Mouse (Mus musculus) neural tube, embryonic 15.5 days (tissue): ENCODE measurements around the gene Hist2h2be. TPM values are rescaled to one million over a fixed set of nuclear protein-coding genes. Genes with fewer than 3 reads are reported as not detected.
"Not testable (repeated sequence)": the region's sequence is repeated elsewhere in the genome, so short reads cannot be mapped to it uniquely, and the experiment has no call there.

Source experiments
- ATAC-seq: fragments of 200-750 bp; cut with Nextera tagmentation; 2 replicates; pipeline ENCODE4 v1.8.0; 2017; ENCODE audit warnings: mild to moderate bottlenecking, moderate TSS enrichment, moderate library complexity; ENCODE audit not compliant: low FRiP score
- H3K27ac ChIP-seq: fragments of 300-500 bp; sonication (generic); replicated peaks from 2 replicates; pipeline ENCODE4 v1.5.1; 2015; ENCODE audit warnings: mild to moderate bottlenecking, inconsistent platforms
- H3K27me3 ChIP-seq: fragments of 300-500 bp; sonication (generic); replicated peaks from 2 replicates; pipeline ENCODE4 v1.6.1; 2015; ENCODE audit warnings: inconsistent platforms
- H3K36me3 ChIP-seq: fragments of 300-500 bp; sonication (generic); 2 replicates; pipeline ENCODE4 v1.6.1; 2015; ENCODE audit warnings: inconsistent platforms
- H3K4me1 ChIP-seq: fragments of 300-500 bp; sonication (generic); 2 replicates; pipeline ENCODE4 v1.6.1; 2015; ENCODE audit warnings: inconsistent platforms
- H3K4me2 ChIP-seq: fragments of 300-500 bp; sonication (generic); 2 replicates; pipeline ENCODE4 v1.6.1; 2015; ENCODE audit warnings: inconsistent platforms, mild to moderate bottlenecking, moderate library complexity
- H3K4me3 ChIP-seq: fragments of 300-500 bp; sonication (generic); replicated peaks from 2 replicates; pipeline ENCODE4 v1.5.1; 2015; ENCODE audit warnings: mild to moderate bottlenecking, inconsistent platforms
- H3K9ac ChIP-seq: fragments of 300-500 bp; sonication (generic); replicated peaks from 2 replicates; pipeline ENCODE4 v1.6.1; 2015; ENCODE audit warnings: mild to moderate bottlenecking, inconsistent platforms
- H3K9me3 ChIP-seq: fragments of 300-500 bp; sonication (generic); replicated peaks from 2 replicates; pipeline ENCODE4 v1.6.1; 2016; ENCODE audit warnings: inconsistent platforms
- WGBS: fragments of 180-500 bp; shearing (Covaris S2); methylation state at CpG from one replicate; pipeline ENCODE4 v1.1.7; 2015; ENCODE audit warnings: mixed read lengths; 5-methylcytosine and 5-hydroxymethylcytosine counted together
- polyA plus RNA-seq: library from polyadenylated mRNA; unstranded; fragments of >200 nt; fragmentation: Nextera tagmentation; extraction: Ambion mirVana; gene quantifications from 2 replicates; pipeline ENCODE4 v1.2.1, GENCODE M21; 2015

Gene Hist2h2be
- polyA plus RNA-seq, 1 experiment from 2014 or later: 4.0 TPM

DNA sequence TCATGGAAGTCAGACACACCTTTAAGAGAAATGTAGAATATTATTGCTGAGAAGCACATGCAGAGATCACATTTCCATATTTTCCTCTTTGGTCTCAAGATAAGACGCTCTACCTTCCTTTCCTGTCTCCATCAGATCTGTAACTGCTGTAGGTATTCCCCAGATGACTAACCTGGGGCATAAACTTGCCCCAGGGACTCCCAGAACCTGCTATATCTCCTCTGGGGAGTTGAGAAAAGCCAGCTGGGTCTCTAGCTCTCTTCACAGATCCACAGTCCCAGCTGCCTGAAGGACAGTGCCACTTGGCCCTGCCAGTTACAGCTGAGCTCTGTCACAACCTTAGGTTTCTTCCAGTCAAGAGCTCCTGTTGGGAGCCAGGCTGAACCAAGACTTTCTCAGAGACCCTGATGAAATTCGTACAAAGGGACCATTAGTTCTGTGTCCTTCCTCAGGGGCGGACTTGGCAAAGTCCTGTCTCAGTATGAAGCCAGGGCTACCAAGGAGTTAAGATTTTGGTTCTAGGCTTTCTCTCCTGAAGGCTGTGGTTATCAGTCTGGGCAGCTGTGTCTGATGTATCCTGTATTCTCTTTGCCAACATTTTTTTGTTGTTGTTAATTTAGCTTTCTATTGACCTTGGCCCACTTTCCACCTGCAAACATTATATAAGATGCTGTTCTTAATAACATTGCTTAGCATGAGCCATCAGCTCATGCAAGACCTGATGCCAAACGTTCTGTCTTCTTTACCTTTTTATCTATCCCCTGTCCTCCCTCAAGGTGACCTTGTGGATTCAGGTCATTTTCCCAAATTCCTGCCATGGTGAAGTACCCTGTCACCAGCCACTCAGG, 10.2 kb downstream of the Hist2h2be start:
- Histone ChIP-seq H3K9me3 (no peaks in the 10 kb centered on the region), H3K4me3 (no peak overlapping the region), H3K27me3 (no peaks in the 10 kb centered on the region), H3K36me3 (no peaks in the 10 kb centered on the region), H3K4me1 (no peaks in the 10 kb centered on the region), H3K4me2 (no peak overlapping the region), H3K27ac (no peak overlapping the region), H3K9ac (no peak overlapping the region)
- ATAC-seq: no peak
- 77% methylated on average over 4 of the region's 4 CpGs for WGBS

DNA sequence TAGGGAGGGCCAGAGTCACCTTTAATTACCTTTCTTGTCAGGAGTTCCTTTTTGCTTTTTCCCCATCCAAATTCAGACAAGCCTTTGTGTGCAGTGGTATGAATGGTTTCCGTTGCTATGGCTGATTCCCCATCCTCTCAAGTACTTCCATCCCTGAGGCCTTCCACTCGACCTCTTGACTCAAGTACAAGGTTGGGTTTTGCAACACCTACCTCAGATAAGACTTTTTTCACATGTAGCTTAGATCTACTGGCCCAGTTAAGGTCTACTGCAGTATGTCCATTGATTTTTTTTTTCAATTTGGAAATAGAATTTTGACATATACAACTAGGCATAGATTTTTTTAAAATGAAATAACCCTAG, 10.8 kb downstream of the Hist2h2be start:
- Histone ChIP-seq H3K9ac (no peak overlapping the region), H3K27ac (no peak overlapping the region), H3K4me3 (no peak overlapping the region), H3K4me2 (no peak overlapping the region), H3K36me3 (no peaks in the 10 kb centered on the region), H3K27me3 (no peaks in the 10 kb centered on the region), H3K9me3 (no peaks in the 10 kb centered on the region), H3K4me1 (no peaks in the 10 kb centered on the region)
- ATAC-seq: no peak
- 59% methylated on average over 2 of the region's 2 CpGs for WGBS

DNA sequence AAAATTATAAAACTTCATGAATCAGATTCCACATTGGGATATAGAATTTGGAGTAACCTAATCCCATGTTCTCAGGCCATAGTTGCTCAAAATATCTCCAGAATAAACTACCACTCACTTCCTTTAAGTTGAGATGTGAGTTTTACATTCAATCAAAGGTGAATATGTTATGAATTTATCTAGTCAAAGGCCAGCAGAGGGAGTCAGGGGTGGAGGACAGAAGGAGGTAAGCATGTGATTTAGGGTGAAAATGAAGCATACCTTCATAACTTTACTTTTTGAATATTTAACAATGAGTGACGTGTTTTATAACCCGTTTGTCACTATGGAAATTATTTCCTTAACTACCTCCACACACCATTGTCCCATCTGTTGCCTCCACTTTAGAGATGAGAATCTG, 14.0 kb downstream of the Hist2h2be start:
- no peak overlapping the region for H3K9ac ChIP-seq
- no peak overlapping the region for H3K4me3 ChIP-seq
- H3K9me3 ChIP-seq: no peaks in the 10 kb centered on the region
- 92% methylated on average over 2 of the region's 2 CpGs for WGBS
- H3K4me2 ChIP-seq: no peak overlapping the region
- H3K27me3 ChIP-seq: no peaks in the 10 kb centered on the region
- no peaks in the 10 kb centered on the region for H3K36me3 ChIP-seq
- peaks cover 8% of the 10 kb centered on the region for H3K4me1 ChIP-seq
- H3K27ac ChIP-seq: no peak overlapping the region
- no peak for ATAC-seq

DNA sequence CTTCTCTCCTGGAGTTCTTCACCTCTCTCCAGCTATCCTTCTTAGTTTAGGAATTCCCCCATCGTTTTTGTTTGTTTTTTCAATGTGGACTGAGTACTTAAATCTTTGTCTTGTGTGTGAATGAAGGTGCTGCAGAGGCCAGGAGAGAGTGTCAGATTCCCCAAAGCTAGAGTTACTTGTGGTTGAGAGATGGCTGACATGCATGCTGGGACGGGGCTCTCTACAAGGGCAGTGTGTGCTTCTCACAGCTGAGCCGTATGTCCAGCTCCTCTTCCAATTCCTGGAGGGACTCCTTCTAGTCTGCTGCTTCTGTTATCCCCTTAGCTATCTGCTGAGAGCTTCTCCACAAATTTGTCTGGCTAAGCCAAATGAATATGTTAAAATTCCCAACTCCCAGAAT, 14.9 kb downstream of the Hist2h2be start:
- no peak for ATAC-seq
- whole genome bisulfite sequencing: 75% methylated on average over 3 of the region's 3 CpGs
- H3K27ac ChIP-seq: no peak overlapping the region

DNA sequence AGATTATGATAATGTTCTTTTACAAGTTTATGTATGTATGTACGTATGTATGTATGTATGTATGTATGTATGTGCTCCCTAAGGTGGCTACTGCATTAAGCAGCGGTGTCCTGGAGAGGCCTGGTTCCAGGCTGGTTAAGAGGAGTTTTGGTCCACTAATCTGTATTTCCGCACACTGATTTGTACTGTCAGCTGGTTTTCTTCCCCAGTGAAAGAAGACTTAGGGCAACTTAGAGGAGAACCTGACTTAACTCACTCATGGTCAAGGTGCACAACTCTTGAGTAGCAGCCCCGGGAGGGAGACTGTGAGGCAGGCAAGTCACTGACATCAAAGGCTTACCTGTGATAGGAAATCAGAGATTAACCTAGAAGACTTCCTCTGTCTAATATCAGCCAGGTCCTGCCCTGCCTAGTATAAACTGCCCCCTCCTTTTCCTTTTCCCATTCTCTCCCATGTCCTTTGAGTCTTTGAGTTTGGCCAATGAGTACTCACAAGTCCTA, 16.0 kb downstream of the Hist2h2be start:
- Histone ChIP-seq H3K27me3 (no peaks in the 10 kb centered on the region), H3K36me3 (no peaks in the 10 kb centered on the region), H3K27ac (no peak overlapping the region), H3K4me2 (peak overlapping the region; percentile 48), H3K4me3 (peak overlapping the region; percentile 29; the same call in 1 of the 2 replicates), H3K9ac (no peak overlapping the region), H3K4me1 (peaks cover 13% of the 10 kb centered on the region), H3K9me3 (no peaks in the 10 kb centered on the region)
- WGBS: 94% methylated on average over 4 of the region's 4 CpGs
- ATAC-seq: no peak

More for the DNA sequence above, 14.9 kb downstream of the Hist2h2be start:
- H3K4me1 ChIP-seq: peaks cover 10% of the 10 kb centered on the region
- H3K36me3 ChIP-seq: no peaks in the 10 kb centered on the region
- H3K4me2 ChIP-seq: no peak overlapping the region
- H3K9me3 ChIP-seq: no peaks in the 10 kb centered on the region
- H3K4me3 ChIP-seq: no peak overlapping the region
- H3K9ac ChIP-seq: no peak overlapping the region
- H3K27me3 ChIP-seq: no peaks in the 10 kb centered on the region

DNA sequence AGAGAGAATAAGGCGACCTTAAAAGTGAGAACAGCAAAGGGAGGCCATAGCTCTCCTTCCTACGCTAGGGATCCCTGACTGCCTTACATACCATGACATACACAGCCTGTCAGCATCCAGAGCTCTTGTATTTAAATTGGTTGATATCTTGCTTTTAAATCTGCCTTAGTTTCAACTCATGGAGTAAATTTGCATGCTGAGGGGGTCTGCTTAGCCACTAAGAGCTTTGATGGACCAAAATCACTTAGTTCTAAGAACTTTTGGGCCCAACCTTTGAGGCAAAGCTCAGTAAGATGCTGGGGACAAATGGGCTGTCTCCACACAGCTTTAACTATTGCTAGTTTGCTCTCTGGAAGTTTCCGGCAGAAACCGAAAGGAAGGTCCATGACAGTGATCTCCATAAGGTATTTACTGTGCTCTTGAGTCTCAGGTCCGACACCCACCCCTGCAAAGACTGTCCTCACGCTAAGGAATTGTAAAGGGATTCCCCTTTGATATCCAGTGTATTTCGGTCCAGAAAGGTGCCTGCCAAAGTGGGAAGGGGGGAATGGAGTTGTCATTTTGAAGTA, 16.5 kb downstream of the Hist2h2be start:
- H3K27me3 ChIP-seq: no peaks in the 10 kb centered on the region
- WGBS: 25% methylated on average over 7 of the region's 7 CpGs
- no peak overlapping the region for H3K27ac ChIP-seq
- H3K4me3 ChIP-seq: peak overlapping the region; percentile 29
- peaks cover 13% of the 10 kb centered on the region for H3K4me1 ChIP-seq
- no peaks in the 10 kb centered on the region for H3K36me3 ChIP-seq
- ATAC-seq: no peak
- H3K4me2 ChIP-seq: peak overlapping the region; percentile 48
- H3K9ac ChIP-seq: no peak overlapping the region
- no peaks in the 10 kb centered on the region for H3K9me3 ChIP-seq

DNA sequence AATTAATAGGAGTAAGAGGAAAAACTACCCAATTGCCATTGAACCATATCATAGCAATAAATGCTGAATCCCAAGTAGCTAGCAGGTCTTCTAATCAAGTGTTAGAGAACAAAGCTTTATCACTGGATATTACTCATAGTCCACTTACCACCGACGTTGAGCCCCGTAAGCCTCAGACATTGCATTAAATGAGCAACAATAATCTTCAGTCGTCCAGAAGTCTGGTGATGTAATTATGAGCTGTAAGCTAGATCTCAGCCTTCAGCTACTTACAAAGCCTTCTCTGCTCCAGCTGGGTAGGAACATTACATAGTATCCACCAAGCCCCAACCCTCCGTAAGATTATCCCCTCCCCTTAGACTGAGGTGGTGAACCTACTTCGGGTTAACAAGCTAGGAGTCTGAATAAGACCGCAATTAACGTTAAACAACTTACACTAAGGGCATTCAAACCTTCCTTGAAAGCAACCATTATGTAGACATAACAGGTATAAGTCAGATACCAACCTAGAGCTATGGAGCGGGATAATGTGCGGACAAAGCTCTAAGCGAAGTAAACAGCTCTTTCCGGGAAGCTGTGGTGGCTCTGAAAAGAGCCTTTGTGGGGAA, 17.1 kb downstream of the Hist2h2be start:
- Histone ChIP-seq H3K36me3 (no peaks in the 10 kb centered on the region), H3K9me3 (no peaks in the 10 kb centered on the region), H3K9ac (0 out of 2 replicates have a peak overlapping the region, but pooled peaks have one; percentile 41), H3K4me2 (peak overlapping the region; percentile 48), H3K4me1 (peaks cover 13% of the 10 kb centered on the region), H3K4me3 (peak overlapping the region; percentile 29), H3K27ac (no peak overlapping the region), H3K27me3 (no peaks in the 10 kb centered on the region)
- no peak for ATAC-seq
- under 1% methylated on average over 12 of the region's 12 CpGs for WGBS

DNA sequence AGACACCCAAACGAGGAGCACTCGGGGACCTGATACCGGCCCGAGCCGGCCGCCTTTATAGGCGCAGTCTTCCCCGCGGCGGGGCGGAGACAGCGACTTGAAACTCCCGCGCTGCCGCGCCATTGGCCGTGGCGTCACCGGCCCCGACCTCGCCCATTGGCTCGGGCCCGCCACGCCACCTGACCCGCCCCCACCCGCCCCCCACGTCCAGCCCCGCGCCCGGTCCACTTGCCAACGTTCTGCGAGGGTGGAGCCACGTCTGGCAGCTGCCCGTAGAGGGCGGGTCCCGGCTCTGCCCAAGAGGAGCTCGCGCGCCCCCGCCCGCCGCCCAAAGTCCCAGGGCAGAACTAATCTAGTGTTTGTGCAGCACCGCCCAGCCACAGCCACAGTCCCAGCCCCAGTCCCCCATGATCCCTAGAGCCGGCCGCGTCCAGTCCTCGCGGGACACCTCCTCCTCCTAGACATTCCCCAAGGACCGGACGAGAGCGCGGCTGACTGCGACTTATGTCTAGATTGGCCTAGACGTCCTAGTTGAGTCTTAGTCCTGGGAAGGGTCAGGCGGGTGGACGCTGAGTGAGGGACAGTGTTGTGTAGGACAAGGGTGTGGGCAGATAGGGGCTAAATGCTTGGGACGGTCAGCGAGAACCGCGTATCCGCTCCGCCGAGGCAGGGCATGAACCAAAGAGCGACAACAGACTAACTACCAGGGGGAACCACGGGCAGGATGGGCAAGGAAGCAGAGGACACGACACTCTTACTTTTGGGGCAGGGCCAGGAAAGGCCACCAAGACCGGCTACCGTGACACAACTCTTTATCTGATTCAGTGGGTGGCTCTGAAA, 18.3 kb downstream of the Hist2h2be start, which contains the start of gene Hist2h3c2:
Gene Hist2h3c2, minus strand, starts transcription at position 174 of the 840 bp plus-strand sequence.
- WGBS: 0% methylated on average over 10 of the region's 68 CpGs
- H3K9ac ChIP-seq: 0 out of 2 replicates have a peak within 1 kb of the TSS, but pooled peaks have one; percentile 41
- peak within 1 kb of the TSS; percentile 66; the same call in 1 of the 2 replicates for H3K27ac ChIP-seq

DNA sequence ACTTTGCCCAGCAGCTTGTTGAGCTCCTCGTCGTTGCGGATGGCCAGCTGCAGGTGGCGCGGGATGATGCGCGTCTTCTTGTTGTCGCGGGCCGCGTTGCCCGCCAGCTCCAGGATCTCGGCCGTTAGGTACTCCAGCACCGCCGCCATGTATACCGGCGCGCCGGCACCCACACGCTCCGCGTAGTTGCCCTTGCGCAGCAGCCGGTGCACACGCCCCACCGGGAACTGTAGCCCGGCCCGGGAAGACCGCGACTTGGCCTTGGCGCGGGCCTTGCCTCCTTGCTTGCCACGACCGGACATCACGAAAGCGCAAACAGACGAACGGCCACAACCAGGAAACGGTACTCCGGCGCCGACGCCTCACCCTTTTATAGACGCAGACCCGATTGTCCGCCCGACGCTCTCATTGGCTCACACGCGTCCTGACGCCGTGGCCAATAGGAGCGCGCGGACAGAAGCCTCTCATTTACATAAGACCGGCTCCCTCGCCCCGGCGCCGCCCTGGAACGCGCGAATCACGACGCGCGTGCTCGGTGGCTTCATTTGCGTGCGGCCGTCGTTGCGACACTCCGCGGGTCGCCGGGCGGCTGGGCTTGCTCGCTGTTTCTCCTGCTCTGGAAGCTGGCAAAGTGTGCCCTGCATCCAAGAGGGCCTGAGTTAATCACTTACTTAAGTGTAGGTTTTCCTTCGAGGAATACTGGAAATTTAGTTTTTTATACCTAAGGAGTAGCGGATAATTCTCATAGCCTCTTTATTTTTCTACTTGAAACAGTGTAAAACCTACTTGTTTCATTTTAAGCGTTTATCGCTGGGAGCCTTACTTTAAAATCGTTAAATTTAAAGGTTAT, 19.3 kb downstream of the Hist2h2be start, which contains the start of gene Hist2h2aa2:
Gene Hist2h2aa2, minus strand, starts transcription at position 328 of the 850 bp plus-strand sequence.
- Histone ChIP-seq H3K9ac (0 out of 2 replicates have a peak within 1 kb of the TSS, but pooled peaks have one; percentile 24), H3K4me2 (peak within 1 kb of the TSS; percentile 58), H3K4me1 (peaks cover 25% of the 10 kb centered on the region), H3K4me3 (peak within 1 kb of the TSS; percentile 35), H3K27ac (peak within 1 kb of the TSS; percentile 82)
- 3% methylated on average over 35 of the region's 85 CpGs for WGBS
- H3K9me3 ChIP-seq, H3K27me3 ChIP-seq, H3K36me3 ChIP-seq: not testable (repeated sequence)
- ATAC-seq: peak; percentile 91

More for the DNA sequence above, 18.3 kb downstream of the Hist2h2be start, which contains the start of gene Hist2h3c2:
- H3K27me3 ChIP-seq, H3K36me3 ChIP-seq, H3K9me3 ChIP-seq: not testable (repeated sequence)
- Histone ChIP-seq H3K4me1 (peaks cover 19% of the 10 kb centered on the region), H3K4me2 (peak within 1 kb of the TSS; percentile 48), H3K4me3 (peak within 1 kb of the TSS; percentile 35)
- peak; percentile 88 for ATAC-seq

DNA sequence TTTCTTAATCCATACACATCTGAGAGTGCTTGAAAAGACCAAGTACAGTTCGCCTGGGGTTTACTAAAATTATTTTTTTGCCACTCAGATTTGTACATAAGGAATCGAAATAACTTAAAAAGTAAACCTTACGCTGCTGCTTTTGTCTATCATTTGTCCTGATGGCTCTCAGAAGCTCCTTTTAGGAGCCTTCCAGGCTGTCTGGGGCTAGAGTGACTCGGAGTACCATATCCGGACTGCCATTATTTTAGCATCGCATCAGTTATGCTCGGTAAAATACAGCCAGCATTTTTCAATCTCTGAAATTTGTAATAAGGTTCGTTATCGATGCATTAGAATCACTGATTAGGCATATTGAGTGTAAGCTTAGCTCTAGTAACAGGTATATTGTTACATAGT, 19.9 kb downstream of the Hist2h2be start:
- WGBS: 71% methylated on average over 9 of the region's 9 CpGs
- Histone ChIP-seq H3K27ac (peak overlapping the region; percentile 82), H3K4me3 (peak overlapping the region; percentile 31; the same call in 1 of the 2 replicates), H3K27me3 (no peaks in the 10 kb centered on the region), H3K36me3 (no peaks in the 10 kb centered on the region), H3K4me2 (peak overlapping the region; percentile 58), H3K9me3 (no peaks in the 10 kb centered on the region), H3K9ac (0 out of 2 replicates have a peak overlapping the region, but pooled peaks have one; percentile 24), H3K4me1 (peaks cover 25% of the 10 kb centered on the region)
- ATAC-seq: no peak
